Mouse (Mus musculus) T-cell, adult 66 days (primary cell): ENCODE measurements around the gene Adh6b. TPM values are rescaled to one million over a fixed set of nuclear protein-coding genes. Genes with fewer than 3 reads are reported as not detected.

Experiments used
- total RNA-seq, 2 experiments: library from RNA; stranded (reverse); gene quantifications; 3 replicates in 1 of 2; 4 replicates in 1 of 2; pipeline ENCODE4 v1.2.4; 2023

Adh6b gene
- total RNA-seq, result not detected

GRCm38 (mm10) chr3:138341471-138341870 lies at the start of gene Adh6b:
TSS of gene Adh6b (plus strand) at chr3:138341775.

GRCm38 (mm10) chr3:138312965-138313364 lies 28.6 kb upstream of the Adh6b start, which contains the start of gene Adh6a:
TSS of gene Adh6a (plus strand) at chr3:138313286.

Other genes with a start within 250 kb of the Adh6b start
- 10 to 100 TPM; 10.4 to 12.6 TPM for gene Trmt10a, start 198.3 kb upstream of the Adh6b start, total RNA-seq
- 1 to 10 TPM; 1.9 to 2.5 TPM for gene Mttp, start 196.8 kb upstream of the Adh6b start, total RNA-seq
- not detected for gene 4930579F01Rik, start 147.9 kb upstream of the Adh6b start, total RNA-seq
- gene Adh7, start 124.0 kb upstream of the Adh6b start, total RNA-seq, result not detected
- gene Adh1, start 80.8 kb upstream of the Adh6b start, total RNA-seq, result 1 to 10 TPM; 4.7 to 7.6 TPM
- gene Adh6a, start 28.5 kb upstream of the Adh6b start, total RNA-seq, result not detected
- not detected for gene Adh4, start 73.7 kb downstream of the Adh6b start, total RNA-seq
- gene Adh5, start 101.3 kb downstream of the Adh6b start, total RNA-seq, result 10 to 100 TPM; 79.9 to 88.6 TPM
- 10 to 100 TPM; 44.9 to 52.8 TPM for gene Metap1, start 147.7 kb downstream of the Adh6b start, total RNA-seq
- gene Eif4e, start 184.4 kb downstream of the Adh6b start, total RNA-seq, result 10 to 100 TPM; 61.5 to 74.8 TPM